Mouse (Mus musculus): ENCODE results near the gene Becn1.
"Not testable (repeated sequence)": the region's sequence is repeated elsewhere in the genome, so short reads cannot be mapped to it uniquely, and the experiment has no call there.

DNA sequence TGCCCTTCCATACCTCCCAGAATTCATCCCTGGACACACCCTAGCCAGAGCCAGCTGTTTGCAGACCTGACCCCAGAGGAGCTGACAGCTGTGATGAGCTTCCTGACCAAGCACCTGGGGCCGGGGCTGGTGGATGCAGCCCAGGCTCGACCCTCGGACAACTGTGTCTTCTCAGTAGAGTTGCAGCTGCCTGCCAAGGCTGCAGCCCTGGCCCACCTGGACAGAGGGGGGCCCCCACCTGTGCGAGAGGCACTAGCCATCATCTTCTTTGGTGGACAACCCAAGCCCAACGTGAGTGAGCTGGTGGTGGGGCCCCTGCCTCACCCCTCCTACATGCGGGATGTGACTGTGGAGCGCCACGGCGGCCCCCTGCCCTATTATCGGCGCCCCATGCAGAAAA, 23.1 kb upstream of the Becn1 start:
- not testable (repeated sequence) for TF ChIP-seq SRF (IDR thresholded peaks at IDR 0.05; ENCODE audit: control insufficient read depth, insufficient read length, low read depth); TCF12 (IDR thresholded peaks at IDR 0.05; ENCODE audit: insufficient read depth, poor library complexity, severe bottlenecking); MAX (IDR thresholded peaks at IDR 0.05; ENCODE audit: low read depth); POLR2A (IDR thresholded peaks at IDR 0.05; ENCODE audit: insufficient read length, low read depth); USF1 (IDR thresholded peaks at IDR 0.05; ENCODE audit: low read depth); MYOD1 (IDR thresholded peaks at IDR 0.05; ENCODE audit: control insufficient read depth in 1 of 3, insufficient read length in 2 of 3, low read depth in 2 of 3)

All from myocyte (in vitro differentiated cells).